Mouse (Mus musculus) right cerebral cortex, postnatal 36 days (tissue): ENCODE results near the gene Stx6.

Experiments
- DNase-seq, 2 experiments: peaks; one replicate each; pipeline ENCODE4 v3.0.0; 2022; ENCODE audit warnings: low spot score in 2 of 2, mixed read lengths in 1 of 2

Stx6 gene

GRCm38 (mm10) chr1:155233378-155233777 lies 74.9 kb downstream of the Stx6 start:
- no peak for DNase-seq

GRCm38 (mm10) chr1:155233931-155234607 lies 75.6 kb downstream of the Stx6 start:
- peak in 1 of 2 experiments; percentile 62 for DNase-seq

DNA sequence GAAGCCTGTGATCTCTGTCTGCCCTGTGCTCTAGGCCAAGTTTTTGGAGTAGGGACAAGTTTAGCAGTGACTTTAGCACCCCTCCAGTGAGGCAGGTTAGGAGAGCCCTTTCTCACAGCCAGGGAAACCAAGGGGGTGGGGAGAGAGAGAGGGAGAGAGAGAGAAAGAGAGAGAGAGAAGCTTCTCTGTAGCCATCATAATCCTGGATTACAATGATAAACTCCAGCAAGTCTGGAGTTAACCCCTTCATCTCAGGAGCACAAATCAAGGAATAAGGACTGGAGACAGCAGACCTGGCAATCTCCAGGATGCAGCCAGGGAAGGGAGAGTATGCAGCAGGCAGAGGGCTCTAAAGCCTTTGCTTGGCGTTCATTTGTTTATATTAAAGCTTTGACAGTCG lies 77.1 kb downstream of the Stx6 start:
- no peak for DNase-seq

DNA sequence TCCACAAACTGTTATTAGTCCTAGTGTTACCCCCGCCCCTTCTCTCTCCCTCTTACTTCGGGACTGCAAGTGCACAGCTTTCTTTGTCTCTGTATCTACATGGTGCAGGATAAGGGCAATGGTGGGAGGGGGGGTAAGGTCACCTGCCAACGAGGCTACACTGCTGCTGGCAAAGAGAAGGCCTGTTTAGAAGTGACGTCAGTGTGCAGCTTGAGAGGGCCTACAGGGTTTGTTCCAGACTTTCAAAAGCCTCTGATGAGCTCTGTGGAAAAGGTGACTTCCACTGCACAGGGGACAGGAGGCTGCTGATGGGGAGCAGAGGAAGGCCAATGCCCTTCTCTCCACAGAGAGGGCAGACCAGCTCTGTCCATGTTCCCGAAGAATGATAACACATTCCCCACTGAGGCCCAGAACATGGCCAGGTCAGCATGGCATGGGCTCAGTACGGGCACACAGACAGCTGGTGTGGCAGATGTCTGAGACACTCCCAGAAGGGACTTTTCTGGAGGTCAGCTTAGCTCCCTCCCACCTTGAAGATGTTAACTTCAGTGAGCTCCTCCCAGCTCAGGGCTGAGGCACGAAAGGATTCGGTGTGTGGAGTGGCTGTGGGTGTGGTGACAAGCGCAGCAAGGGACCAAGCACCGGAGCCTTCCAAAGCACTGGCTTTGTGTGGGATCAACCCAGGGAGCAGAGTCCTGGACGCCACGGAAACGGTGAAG lies 78.0 kb downstream of the Stx6 start:
- no peak for DNase-seq

- peak in 1 of 2 experiments; percentile 49 for DNase-seq
Measured at GRCm38 (mm10) chr1:155237390-155237789, 78.9 kb downstream of the Stx6 start.

DNA sequence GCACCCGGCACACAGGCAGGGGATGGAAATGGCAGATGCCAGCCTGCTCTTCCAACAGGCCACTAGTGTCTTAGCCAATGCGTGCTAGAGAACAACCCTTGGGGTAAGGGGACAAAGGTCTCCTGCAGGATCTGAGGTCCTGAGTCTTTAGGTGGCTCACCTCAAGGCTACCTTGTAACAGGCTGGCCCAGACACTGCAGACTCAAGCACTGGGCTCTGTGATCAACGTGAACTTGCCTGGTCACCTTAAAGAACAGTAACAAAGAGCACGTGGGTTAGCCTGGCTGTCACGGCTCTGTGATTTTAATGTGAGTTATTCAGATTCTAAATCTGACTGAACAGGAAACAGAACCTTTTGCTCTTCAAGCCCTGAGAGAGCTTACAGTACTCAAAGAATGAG lies 79.6 kb downstream of the Stx6 start:
- no peak for DNase-seq

GRCm38 (mm10) chr1:155239169-155239568 lies 80.7 kb downstream of the Stx6 start:
- DNase-seq: no peak

DNA sequence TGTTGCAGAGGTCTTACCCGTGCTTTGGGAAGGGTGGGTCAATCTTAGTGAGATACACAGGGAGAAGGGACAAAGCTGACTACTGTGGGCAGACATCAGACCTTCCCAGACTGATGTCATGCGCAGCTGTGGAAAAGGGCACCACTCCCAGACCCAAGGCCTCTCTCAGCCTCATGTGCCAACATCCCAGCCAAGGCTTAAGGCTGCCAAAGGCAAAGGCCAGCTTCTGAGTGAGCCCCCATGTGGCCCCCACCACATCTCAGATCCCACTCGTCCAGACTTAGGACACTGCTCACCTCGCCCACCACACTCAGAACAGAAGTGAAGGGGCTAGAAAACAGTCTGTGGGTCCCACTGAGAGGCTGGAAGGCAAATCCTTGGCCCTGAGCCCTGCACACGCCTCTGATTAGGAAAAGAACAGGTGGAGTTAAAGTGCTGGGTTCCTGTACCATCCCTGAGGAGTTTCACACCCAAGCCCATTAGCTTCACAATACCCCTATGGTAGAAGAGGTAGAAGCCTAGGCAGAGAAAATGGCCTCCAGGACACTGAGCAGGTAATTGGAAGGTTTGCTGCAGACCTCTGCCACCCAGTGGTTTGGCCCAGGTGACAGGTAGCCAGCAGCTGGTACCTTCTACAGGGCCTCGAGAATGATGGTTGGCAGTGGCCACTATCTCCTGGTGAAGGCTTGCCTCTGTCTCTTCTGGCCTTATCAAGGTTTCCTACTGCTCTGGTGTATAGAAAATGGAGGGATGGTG lies 81.6 kb downstream of the Stx6 start:
- DNase-seq: no peak

DNA sequence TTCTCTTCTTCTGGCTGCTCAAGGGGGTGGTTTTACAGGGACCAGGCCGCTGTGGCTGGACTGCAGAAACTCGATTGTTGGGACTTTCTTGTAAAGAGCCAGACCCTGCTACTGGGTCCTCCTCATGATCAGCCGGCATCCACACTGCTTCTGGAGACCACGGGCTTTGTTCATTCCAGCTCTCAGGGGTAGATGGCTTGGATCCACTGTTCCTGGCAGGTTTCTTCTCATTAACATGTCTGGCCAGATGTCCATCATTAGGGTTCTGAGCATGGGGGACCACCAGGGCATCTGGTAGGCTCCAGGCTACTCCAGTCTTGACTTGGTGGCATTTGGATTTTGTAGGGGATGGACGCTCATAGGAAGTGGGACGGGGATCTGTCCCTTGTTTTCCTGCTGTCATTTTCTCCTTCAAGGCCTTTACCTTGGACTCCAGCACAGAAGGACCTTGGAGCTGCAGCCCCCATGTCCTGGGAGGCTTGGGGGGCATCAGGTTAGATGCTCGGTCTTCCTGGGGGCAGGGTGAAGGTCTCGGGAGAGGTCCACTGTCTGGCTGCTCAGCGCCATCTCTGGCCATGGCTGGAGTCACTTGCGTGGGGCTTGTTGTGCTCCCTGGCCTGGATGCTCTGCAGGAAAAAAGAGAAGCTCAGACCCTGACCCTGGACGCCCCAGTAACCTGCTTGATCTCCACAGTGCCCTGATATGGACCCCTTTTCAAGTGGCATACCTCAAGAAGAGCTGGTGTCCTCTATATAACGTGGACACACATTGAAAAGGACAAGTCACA lies 83.4 kb downstream of the Stx6 start:
- no peak for DNase-seq

DNA sequence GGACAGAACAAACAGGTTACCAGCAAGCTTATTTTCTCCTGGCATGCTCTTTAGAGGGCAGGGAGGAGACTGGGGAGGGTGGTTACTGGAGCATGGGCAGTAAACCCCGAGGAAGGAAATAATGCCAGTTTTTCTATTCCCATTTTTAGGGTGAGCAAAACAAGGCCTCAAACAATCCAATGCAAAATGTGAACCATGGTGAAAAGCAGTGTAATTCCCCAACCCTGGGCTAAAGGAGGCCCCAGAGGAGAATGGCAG lies 83.9 kb downstream of the Stx6 start:
- DNase-seq: no peak

GRCm38 (mm10) chr1:155243797-155244770 lies 85.6 kb downstream of the Stx6 start, which contains the start of gene BC034090:
TSS of gene BC034090 (minus strand) at chr1:155244444.
- DNase-seq: no peak

- no peak for DNase-seq
Measured at GRCm38 (mm10) chr1:155244771-155245211, 86.3 kb downstream of the Stx6 start.

GRCm38 (mm10) chr1:155245516-155245915 lies 87.0 kb downstream of the Stx6 start:
- no peak for DNase-seq

DNA sequence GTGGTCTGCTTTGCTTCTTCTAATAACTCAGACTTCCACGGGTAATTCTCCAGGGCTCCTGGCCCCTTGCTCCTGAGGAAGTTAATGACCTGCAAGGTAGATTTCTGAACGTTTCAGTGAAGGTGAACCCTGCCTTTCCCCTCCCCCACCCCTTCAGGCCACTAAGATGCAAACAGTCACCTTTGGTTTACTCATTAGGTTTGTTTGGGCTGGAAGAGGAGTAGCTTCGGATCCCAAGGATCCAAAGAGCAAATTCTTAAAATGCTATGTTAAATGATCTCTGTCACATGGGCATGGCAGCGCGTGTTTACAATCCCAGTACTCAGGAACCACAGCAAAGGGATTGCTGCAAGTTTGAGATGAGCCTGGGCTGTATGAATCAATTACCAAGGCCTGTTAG lies 88.9 kb downstream of the Stx6 start:
- no peak for DNase-seq

GRCm38 (mm10) chr1:155248041-155248440 lies 89.5 kb downstream of the Stx6 start:
- DNase-seq: no peak

DNA sequence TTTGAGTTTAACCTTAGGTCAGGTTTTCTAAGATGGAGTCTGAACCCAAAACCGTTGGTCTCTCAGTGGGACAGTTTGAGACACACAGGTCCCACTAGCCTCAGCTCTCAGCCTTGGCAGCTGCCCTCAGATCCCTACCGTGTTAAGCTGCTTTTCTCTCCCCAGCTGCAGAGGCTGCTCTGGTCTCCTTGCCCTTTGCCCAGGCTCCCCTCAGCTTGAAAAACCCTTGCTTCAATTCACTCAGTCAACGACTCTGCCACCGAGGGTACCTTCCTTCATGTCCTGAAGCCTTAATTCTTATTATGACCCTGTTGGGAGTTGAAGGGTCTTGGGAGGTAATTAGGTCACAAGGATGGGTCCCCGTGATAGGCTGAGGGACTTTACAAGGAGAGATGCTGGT lies 91.4 kb downstream of the Stx6 start:
- DNase-seq: no peak

GRCm38 (mm10) chr1:155250531-155251135 lies 92.1 kb downstream of the Stx6 start:
- DNase-seq: no peak

DNA sequence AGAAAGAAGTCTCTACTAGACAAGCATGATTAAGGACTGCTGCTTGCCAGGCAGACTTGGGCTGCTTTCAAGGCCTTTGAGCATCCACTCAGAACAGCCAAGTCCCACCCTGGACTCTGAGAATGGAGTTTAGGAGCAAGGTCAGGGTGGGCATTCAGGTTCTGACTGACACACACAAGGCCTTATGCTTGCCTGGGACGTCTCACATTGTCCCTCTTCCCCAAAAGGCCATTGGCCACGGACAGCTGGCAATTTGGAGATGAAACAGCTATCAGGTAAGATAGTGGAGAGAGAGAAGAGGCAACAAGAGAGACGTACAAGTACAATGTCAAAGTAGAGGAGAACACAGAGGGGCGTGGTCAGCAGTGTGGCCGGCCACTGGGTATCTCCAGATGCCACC lies 93.1 kb downstream of the Stx6 start:
- no peak for DNase-seq

DNA sequence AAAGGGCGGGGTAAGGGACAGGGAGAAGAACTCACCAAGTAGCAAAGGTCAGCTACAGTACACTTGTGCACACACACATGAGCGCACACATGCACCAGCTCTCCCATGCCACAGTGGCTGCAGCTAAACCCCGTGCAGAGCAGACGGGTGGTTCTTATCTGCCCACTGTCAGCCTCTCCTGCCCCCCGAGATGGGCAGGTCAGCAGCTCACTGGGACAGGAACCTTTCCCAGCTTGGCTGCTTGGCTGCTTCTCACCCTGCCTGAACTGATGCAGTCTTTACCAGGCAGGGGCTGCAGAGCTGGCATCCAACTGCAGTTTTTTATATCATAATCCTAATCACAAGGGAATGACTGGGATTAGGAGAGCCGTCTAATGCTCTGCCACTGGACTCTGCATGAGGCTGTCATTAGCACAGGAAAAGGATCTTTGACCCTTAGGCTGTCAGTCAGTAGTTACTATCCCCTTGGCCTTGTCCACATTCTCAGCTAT lies 94.2 kb downstream of the Stx6 start:
- DNase-seq: no peak

- DNase-seq: no peak
Measured at GRCm38 (mm10) chr1:155253126-155253525, 94.6 kb downstream of the Stx6 start.
